Mouse (Mus musculus): ENCODE results near the gene Tpsb2. TPM values are rescaled to one million over a fixed set of nuclear protein-coding genes. Genes with fewer than 3 reads are reported as not detected.

The Tpsb2 gene
- total RNA-seq, 2 experiments from 2014 or later, result 21.3 to 26.2 TPM

- DNase-seq, result no peak
Observed at GRCm38 (mm10) chr17:25406011-25406441, 39.9 kb downstream of the Tpsb2 start.

GRCm38 (mm10) chr17:25407352-25407751 lies 41.2 kb downstream of the Tpsb2 start:
- DNase-seq, result no peak

GRCm38 (mm10) chr17:25408302-25408999 lies 42.3 kb downstream of the Tpsb2 start:
- DNase-seq, result no peak

- no peak for DNase-seq
Observed at GRCm38 (mm10) chr17:25409621-25410020, 43.5 kb downstream of the Tpsb2 start.

- no peak for DNase-seq
Observed at GRCm38 (mm10) chr17:25410180-25410579, 44.1 kb downstream of the Tpsb2 start.

- DNase-seq, result no peak
Observed at GRCm38 (mm10) chr17:25410786-25411185, 44.7 kb downstream of the Tpsb2 start.

GRCm38 (mm10) chr17:25411251-25411650 lies 45.1 kb downstream of the Tpsb2 start:
- DNase-seq, result no peak

- DNase-seq, result no peak
Observed at GRCm38 (mm10) chr17:25414209-25414608, 48.1 kb downstream of the Tpsb2 start.

GRCm38 (mm10) chr17:25414917-25415316 lies 48.8 kb downstream of the Tpsb2 start:
- DNase-seq, result no peak

- no peak for DNase-seq
Observed at GRCm38 (mm10) chr17:25415421-25415913, 49.4 kb downstream of the Tpsb2 start.

GRCm38 (mm10) chr17:25416219-25416618 lies 50.1 kb downstream of the Tpsb2 start:
- no peak for DNase-seq

GRCm38 (mm10) chr17:25417990-25418389 lies 51.9 kb downstream of the Tpsb2 start:
- DNase-seq, result no peak

Other genes with a start within 250 kb of the Tpsb2 start
- gene Ptx4, start 245.5 kb upstream of the Tpsb2 start, total RNA-seq (2021), result 1 to 10 TPM; 7.3 to 8.7 TPM
- 10 to 100 TPM; 14.0 to 20.0 TPM for gene Clcn7, start 232.9 kb upstream of the Tpsb2 start, total RNA-seq (2021)
- under 1 TPM; 0.09 TPM for gene Ccdc154, start 203.8 kb upstream of the Tpsb2 start, total RNA-seq (2021)
- not detected for gene Gm38655, start 190.8 kb upstream of the Tpsb2 start, total RNA-seq (2021)
- gene BC003965, start 181.8 kb upstream of the Tpsb2 start, total RNA-seq (2021), result 10 to 100 TPM; 12.3 to 12.4 TPM
- 1 to 10 TPM; 6.8 to 8.0 TPM for gene Unkl, start 177.9 kb upstream of the Tpsb2 start, total RNA-seq (2021)
- 10 to 100 TPM; 13.1 to 13.5 TPM for gene Gnptg, start 126.2 kb upstream of the Tpsb2 start, total RNA-seq (2021)
- 10 to 100 TPM; 21.0 to 21.3 TPM for gene Tsr3, start 126.1 kb upstream of the Tpsb2 start, total RNA-seq (2021)
- under 1 TPM; 0.26 to 0.59 TPM for gene Baiap3, start 109.9 kb upstream of the Tpsb2 start, total RNA-seq (2021)
- gene Ube2i, start 91.7 kb upstream of the Tpsb2 start, total RNA-seq (2021), result 100 to 1,000 TPM; 113 to 136 TPM
- 1 to 10 TPM; 5.0 to 5.2 TPM for gene Prss34, start 67.9 kb upstream of the Tpsb2 start, total RNA-seq (2021)
- not detected for gene Prss28, start 57.7 kb upstream of the Tpsb2 start, total RNA-seq (2021)
- gene Prss29, start 47.7 kb upstream of the Tpsb2 start, total RNA-seq (2021), result not detected
- 1 to 10 TPM; 7.2 to 8.4 TPM for gene Tpsab1, start 20.7 kb upstream of the Tpsb2 start, total RNA-seq (2021)
- not detected for gene Tpsg1, start 3.0 kb downstream of the Tpsb2 start, total RNA-seq (2021)
- gene Cacna1h, start 67.5 kb downstream of the Tpsb2 start, total RNA-seq (2021), result 1 to 10 TPM; 3.2 to 7.0 TPM
- gene Tekt4, start 88.3 kb downstream of the Tpsb2 start, total RNA-seq (2021), result not detected
- not detected for gene Sstr5, start 131.0 kb downstream of the Tpsb2 start, total RNA-seq (2021)
- gene Sox8, start 204.4 kb downstream of the Tpsb2 start, total RNA-seq (2021), result 10 to 100 TPM; 15.2 to 20.2 TPM
- 10 to 100 TPM; 11.5 to 14.5 TPM for gene Lmf1, start 212.8 kb downstream of the Tpsb2 start, total RNA-seq (2021)

Measured in gastrocnemius, postnatal 10 days (tissue).